Mouse (Mus musculus) kidney, adult 9 months (tissue): ENCODE measurements at regions not wholly inside any gene's neighbourhood (a gene's known extent, or its start where the extent isn't known, plus 50 kb on each side); places are given as distances from the start of the nearest gene placed in this dataset.
A peak's percentile ranks its signal among the peaks of the same experiment; 100 is the strongest.
"Not testable (repeated sequence)": the region's sequence is repeated elsewhere in the genome, so short reads cannot be mapped to it uniquely, and the experiment has no call there.

Source experiments
- DNase-seq: peaks from one replicate; pipeline ENCODE4 v3.0.0; 2022

DNA sequence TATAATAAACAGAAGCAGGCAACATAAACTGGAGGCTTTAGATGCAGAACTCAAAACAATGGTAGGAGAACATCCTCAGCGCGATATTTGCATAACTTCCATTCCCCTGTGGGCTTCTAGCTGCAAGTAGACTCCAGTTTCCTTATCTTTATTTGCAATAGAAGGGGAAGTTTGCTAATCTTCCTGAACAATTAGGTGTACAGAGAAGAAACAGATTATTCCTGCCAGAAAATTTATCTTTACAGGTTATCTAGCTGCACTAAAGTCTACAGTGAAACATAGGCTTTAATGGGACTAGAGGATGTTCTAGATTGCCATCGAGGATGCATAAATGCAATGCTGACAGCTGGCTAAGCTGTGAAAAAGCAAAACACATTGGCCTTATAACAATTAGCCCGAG, 1544.0 kb downstream of the Efna5 start:
- no peak for DNase-seq

- DNase-seq = no peak
Measured at GRCm38 (mm10) chr17:61325401-61325800, 1555.7 kb downstream of the Efna5 start.

GRCm38 (mm10) chr17:61320865-61321264, 1560.3 kb downstream of the Efna5 start:
- no peak for DNase-seq

DNA sequence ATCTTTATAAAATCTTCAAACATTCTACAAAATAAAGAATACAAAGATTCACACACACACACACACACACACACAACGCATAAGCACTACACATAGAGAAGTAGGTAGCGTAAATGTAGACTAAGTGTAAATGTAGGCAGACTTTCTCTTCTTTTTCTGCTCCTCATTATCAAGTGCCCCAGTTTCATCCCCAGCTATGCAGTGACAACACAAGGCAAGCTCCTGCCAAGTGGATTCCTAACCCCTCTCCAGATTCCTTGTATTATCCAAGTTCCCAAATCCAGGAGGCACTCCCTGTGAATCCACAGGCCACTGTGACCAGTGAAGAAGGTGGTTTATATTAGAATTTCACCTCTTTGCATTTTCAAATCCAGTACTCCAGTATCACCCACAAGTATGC, 1567.7 kb downstream of the Efna5 start:
- DNase-seq = no peak

GRCm38 (mm10) chr17:61311189-61311588, 1569.9 kb downstream of the Efna5 start:
- DNase-seq = no peak

GRCm38 (mm10) chr17:61303611-61304010, 1577.5 kb downstream of the Efna5 start:
- no peak for DNase-seq

DNA sequence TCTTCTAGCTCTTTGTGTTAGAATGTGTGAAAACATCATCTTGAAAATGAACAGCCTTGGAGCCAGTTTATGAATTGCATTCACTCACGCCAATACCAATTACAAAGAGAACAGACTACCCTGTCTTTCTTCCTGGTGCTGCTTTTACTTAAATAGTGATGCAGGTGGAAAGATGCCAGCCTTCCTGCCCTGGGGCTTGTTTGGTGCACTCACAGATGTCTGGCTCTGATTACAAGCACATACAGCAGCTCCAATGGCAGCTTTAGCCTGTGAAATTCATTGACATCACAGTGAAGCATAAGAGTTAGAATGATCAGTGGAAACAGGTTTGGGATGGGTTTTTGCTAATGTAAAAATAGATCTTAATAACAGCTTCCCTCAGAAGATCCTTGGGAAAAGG, 1579.1 kb downstream of the Efna5 start:
- peak; percentile 9 for DNase-seq

- DNase-seq = no peak
Measured at GRCm38 (mm10) chr17:61301171-61301570, 1579.9 kb downstream of the Efna5 start.

DNA sequence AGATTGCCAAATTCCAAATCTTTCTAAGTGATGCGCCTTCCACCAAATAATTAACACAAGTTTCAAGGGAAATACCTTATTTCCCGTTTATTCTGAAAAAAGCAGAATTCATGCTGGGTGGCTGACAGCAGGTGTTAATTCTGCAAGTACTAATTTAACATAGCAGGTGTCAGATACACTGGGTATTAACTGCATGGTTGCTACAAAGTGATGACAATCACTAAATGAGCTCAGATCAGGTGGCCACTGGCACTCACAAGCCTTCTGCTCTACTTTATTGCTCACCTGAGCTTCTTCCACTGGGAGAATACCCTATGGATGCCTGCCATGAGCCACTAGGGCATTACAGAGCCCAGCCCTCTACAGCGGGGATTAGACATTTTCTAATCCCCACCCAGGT, 1590.0 kb downstream of the Efna5 start:
- DNase-seq = no peak

DNA sequence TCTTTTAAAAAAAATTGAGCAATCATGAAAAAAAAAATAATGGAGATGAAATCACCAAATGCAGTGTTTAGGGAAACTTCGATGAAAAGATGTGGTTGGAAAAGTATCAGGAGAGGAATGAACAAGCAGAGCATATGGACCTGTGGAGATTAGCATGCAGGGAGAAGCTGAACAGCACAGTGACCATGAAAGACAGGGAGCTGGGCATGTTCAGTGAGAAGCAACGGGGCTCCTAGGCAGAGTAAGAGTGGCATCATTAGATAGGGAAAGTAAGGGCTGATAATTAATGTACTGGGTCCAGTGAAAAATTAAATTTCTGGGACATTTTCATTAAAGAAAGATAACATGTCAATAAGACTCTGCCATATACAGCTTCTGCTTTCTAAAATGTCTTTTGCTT, 1592.5 kb downstream of the Efna5 start:
- DNase-seq = no peak

DNA sequence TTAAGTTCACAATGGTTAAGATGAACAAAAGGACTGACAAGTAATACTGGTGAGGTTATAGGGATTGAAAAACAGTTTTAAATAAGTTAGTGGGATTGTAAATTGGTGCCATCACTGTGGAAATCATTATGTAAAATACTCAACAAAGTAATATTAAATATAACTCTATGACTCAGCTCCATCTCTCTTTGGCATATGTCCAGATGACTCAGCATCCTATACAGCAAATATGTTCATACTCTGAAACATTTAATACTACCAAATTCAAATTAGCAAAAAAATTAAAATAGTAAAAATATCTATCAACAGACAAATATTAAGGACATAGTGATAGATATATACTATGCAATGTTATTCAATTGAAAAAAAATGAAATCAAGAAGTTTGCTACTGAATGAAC, 1607.5 kb downstream of the Efna5 start:
- DNase-seq = no peak

DNA sequence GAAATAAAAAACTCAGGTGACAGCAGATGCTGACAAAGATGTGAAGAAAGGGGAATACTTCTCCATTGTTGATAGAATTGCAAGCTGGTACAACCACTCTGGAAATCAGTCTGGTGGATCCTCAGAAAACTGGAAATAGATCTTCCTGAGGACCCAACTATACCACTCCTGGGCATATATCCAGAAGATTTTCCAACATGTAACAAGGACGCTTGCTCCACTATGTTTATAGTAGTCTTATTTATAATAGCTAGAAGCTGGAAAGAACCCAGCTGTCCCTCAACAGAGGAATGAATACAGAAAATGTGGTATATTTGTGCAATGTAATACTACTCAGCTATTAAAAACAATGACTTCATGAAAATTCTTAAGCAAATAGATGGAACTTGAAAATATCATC, 1624.6 kb downstream of the Efna5 start:
- not testable (repeated sequence) for DNase-seq

DNA sequence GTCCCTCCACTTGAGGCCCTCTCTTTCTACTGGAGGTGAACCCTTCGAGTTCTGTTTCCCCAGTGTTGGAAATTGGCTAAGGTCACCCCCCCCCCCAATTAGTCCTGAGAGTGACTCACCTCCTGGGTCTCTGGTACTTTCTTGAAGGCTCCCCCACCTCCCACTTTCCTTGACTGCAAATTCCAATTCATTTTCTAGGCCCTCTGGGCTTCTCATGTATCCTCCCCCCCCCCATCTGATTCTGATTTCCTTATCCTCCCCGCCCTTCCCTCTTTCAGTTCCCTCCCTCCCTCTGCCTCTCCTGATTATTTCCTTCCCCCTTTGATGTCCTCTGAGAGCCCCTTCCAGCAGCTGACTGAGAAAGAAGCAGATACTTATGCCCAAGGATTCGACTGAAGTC, 1632.7 kb downstream of the Efna5 start:
- no peak for DNase-seq

DNA sequence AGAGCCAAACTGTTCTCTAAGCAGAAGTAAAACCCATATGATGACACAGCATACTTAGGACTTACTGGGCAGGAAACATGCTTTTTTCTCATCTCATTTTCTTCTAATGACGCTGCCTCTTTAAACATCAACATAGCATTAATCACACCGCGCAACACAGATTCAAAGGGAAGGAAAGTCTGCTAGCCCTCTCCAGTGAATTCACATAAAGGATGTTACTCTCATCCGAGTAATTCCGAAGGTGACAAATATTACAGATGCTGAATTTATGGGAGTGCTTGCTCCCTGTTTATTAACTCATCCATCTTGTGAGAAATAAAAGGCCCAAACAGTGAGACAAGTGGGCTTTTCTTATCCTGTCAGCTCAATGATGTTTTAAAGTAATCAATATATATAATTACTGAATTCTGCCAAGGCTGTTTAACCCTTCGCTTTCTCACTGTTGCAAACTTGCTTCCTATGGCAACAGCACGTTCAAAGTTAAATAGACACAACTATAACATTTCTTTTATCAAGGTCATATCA, 1663.9 kb downstream of the Efna5 start:
- DNase-seq = no peak

GRCm38 (mm10) chr17:61204316-61204715, 1676.8 kb downstream of the Efna5 start:
- DNase-seq = no peak

GRCm38 (mm10) chr17:61187880-61188279, 1693.2 kb downstream of the Efna5 start:
- DNase-seq = not testable (repeated sequence)

DNA sequence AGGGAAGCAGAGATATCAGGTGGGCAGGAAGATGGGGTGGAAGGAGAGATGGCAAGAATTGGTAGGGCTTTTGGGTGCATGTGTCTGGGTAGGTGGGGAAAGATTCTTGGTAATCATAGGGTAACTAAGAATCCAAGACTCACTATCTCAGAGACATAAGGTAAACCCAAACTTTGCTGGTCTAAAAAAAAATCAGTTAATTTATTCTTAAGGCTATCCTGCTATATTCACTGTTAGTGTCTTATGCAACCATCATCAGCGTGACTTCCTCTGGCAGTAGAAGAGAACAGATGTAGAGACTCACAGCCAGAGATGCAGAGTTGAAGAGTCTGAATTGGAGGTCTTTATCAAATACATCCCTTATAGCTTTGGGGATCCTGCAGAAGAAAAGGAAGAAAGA, 1704.5 kb downstream of the Efna5 start:
- no peak for DNase-seq

DNA sequence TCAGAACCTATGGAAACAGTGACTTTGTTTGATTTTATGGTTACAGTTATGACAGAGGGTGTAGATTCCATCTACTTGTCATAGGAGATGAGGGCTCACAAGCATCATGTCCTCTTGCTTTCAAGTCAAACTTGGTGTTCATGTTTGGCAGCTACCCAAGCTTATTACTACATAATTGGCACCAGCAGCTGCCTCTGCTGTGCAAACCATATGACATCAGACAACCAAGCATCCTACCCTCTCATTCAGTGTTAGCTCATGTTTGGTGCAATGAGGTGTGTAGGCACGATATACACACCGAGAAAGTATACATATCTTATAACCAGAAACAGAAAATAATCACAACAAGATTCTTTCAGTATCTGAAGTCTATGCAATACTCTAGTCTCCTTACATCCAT, 1721.7 kb downstream of the Efna5 start:
- no peak for DNase-seq

DNA sequence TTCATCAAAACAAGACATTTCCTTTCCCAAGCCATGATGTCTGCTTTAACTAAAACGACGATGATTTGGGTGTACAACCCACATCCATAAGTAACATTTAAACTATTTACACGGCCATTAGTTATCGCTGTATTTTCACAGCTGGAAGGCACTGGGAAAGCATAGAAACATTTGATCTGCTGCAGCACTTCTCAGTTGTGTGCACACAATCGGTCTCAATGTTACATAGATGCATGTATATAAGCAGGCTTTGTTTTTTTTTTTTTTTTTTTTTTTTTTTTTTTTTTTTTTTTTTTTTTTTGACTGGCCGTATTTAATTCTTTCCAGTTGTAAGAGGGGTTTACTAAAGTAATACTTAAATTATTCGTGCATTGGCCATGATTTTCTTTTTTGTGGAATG, 1744.1 kb downstream of the Efna5 start:
- DNase-seq = no peak

- DNase-seq = no peak
Measured at GRCm38 (mm10) chr17:61127767-61128166, 1753.3 kb downstream of the Efna5 start.

- DNase-seq = no peak
Measured at GRCm38 (mm10) chr17:61106302-61106701, 1774.8 kb downstream of the Efna5 start.

DNA sequence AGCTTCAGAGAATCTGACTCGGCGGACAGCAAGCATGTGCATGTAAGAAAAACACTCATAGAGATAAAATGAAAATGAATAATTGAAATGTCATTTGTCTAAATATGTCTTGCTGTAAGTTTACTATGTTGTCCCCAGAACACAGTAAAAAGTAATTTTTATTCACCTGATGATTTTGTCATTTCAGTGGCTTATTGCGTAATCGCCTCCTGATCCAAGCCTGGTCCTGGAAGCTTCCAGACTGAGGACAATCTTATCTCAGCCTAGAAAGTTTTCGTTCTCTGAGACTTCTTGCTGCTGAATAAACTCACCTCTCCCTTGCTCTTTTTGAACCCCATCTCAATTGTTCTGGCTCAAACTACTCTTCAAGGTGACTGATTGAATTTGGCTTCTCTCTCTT, 1820.7 kb downstream of the Efna5 start:
- DNase-seq = no peak

- no peak for DNase-seq
Measured at GRCm38 (mm10) chr17:61058471-61058870, 1822.6 kb downstream of the Efna5 start.

DNA sequence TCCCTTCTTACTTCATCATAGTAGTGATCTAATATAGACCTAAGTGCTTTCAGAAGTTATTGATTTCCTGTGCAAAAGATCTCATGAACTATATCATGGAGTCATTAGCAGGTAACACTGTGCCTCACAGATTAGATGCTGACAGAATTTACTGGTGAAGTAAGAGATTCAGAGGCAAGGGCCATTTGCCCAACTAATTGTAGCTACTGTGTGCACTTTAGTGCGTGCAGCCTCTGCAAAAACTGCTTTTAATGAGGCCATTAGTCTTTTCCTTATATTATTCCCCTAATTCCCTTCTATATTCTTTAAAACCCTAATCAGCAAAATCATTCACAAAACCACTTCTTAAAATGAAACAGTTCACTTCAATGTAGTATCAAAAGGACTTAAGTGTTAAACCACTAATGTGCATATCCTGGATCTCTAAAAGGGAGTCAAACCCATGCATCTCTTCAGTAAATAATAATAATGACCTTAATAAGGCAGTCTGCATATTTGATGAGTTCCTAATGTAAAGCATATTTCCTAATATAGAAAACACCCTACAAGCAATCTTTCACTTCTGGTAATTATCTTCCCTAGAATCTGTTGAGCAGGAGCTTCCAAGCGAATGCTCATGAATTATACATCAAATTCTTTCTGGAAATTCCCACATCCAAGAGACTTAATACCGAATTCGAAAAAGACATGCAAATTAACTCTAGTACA, 1847.4 kb downstream of the Efna5 start:
- no peak for DNase-seq

GRCm38 (mm10) chr17:61018647-61019046, 1862.5 kb downstream of the Efna5 start:
- no peak for DNase-seq
